Mouse (Mus musculus) embryonic facial prominence, embryonic 12.5 days (tissue): Measurements from ENCODE around the gene Reps2. TPM values are rescaled to one million over a fixed set of nuclear protein-coding genes. Genes with fewer than 3 reads are reported as not detected.

Source experiments
- ATAC-seq: fragments of 200-750 bp; cut with Nextera tagmentation; 2 replicates; pipeline ENCODE4 v1.8.0; 2017; ENCODE audit not compliant: insufficient number of reproducible peaks, insufficient read depth, low FRiP score, low TSS enrichment
- H3K27ac ChIP-seq: fragments of 300-500 bp; sonication (generic); 2 replicates; pipeline ENCODE4 v1.5.1; 2016; ENCODE audit warnings: mild to moderate bottlenecking
- H3K27me3 ChIP-seq: fragments of 300-500 bp; sonication (generic); 2 replicates; pipeline ENCODE4 v1.6.1; 2016; ENCODE audit warnings: mild to moderate bottlenecking, moderate library complexity
- H3K36me3 ChIP-seq: fragments of 300-500 bp; sonication (generic); 2 replicates; pipeline ENCODE4 v1.6.1; 2016; ENCODE audit warnings: mild to moderate bottlenecking
- H3K4me1 ChIP-seq: fragments of 300-500 bp; sonication (generic); 2 replicates; pipeline ENCODE4 v1.6.1; 2016
- H3K4me2 ChIP-seq: fragments of 300-500 bp; sonication (generic); replicated peaks from 2 replicates; pipeline ENCODE4 v1.6.1; 2016; ENCODE audit warnings: mild to moderate bottlenecking, moderate library complexity
- H3K4me3 ChIP-seq: fragments of 300-500 bp; sonication (generic); 2 replicates; pipeline ENCODE4 v1.5.1; 2016; ENCODE audit warnings: mild to moderate bottlenecking
- H3K9ac ChIP-seq: fragments of 300-500 bp; sonication (generic); 2 replicates; pipeline ENCODE4 v1.6.1; 2016; ENCODE audit warnings: mild to moderate bottlenecking, moderate library complexity
- H3K9me3 ChIP-seq: fragments of 300-500 bp; sonication (generic); 2 replicates; pipeline ENCODE4 v1.6.1; 2016; ENCODE audit warnings: mild to moderate bottlenecking, moderate library complexity
- WGBS: fragments of 180-500 bp; shearing (Covaris S2); methylation state at CpG from one replicate; pipeline ENCODE4 v1.1.7; 2016; 5-methylcytosine and 5-hydroxymethylcytosine counted together
- polyA plus RNA-seq: library from polyadenylated mRNA; unstranded; fragments of >200 nt; fragmentation: Nextera tagmentation; extraction: Ambion mirVana; gene quantifications from 2 replicates; pipeline ENCODE4 v1.2.1, GENCODE M21; 2016

Gene Reps2
- polyA plus RNA-seq, 1 experiment from 2014 or later, result 1.4 TPM

DNA sequence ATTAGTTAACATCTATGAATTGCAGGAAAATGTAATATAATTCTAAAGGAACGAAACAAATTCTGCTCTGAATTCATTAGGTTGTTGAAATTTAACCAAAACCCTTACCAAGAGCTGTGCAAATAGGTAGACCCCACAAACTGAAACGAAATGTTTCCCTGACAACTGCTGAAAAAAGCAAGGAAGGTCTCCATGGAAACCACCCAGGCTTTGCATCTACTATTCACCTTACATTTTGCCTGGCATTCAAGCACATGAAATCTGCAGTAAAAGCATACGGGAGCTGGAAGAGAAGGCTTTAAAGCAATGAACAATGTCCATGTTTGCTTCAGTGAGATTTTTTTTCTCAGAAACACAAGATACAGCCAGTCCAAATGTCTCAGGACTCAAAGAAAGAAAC, 59.1 kb downstream of the Reps2 start:
- no peak overlapping the region for H3K27ac ChIP-seq
- ATAC-seq, result no peak
- no peaks in the 10 kb centered on the region for H3K27me3 ChIP-seq
- no peaks in the 10 kb centered on the region for H3K36me3 ChIP-seq
- WGBS, result 66% methylated on average over 3 of the region's 3 CpGs
- H3K9ac ChIP-seq, result no peak overlapping the region
- no peaks in the 10 kb centered on the region for H3K9me3 ChIP-seq
- no peaks in the 10 kb centered on the region for H3K4me1 ChIP-seq
- no peak overlapping the region for H3K4me2 ChIP-seq
- H3K4me3 ChIP-seq, result no peak overlapping the region

DNA sequence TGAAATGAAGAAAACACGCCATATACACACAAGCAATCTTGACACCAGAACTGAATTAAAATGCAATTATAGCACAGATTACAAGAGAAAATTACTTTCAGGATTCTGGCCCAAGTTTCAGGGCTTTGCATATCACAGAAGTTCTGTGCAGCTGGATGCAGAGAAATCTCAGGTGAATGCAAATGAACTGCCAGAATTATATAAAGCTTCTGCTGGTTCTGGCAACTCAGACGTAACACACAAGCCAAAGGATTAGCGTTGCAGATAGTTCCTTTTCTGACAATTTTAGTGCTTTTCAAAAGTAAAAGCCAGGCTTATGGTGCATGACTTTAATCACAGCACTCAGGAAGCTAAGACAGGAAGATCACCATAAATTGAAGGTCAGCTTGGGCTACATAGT, 62.9 kb downstream of the Reps2 start:
- ATAC-seq, result no peak
- Histone ChIP-seq H3K4me2 (no peak overlapping the region), H3K9me3 (no peaks in the 10 kb centered on the region), H3K4me3 (no peak overlapping the region), H3K36me3 (no peaks in the 10 kb centered on the region), H3K4me1 (no peaks in the 10 kb centered on the region), H3K27me3 (no peaks in the 10 kb centered on the region), H3K9ac (no peak overlapping the region), H3K27ac (no peak overlapping the region)
- 67% methylated on average over 3 of the region's 3 CpGs for WGBS

DNA sequence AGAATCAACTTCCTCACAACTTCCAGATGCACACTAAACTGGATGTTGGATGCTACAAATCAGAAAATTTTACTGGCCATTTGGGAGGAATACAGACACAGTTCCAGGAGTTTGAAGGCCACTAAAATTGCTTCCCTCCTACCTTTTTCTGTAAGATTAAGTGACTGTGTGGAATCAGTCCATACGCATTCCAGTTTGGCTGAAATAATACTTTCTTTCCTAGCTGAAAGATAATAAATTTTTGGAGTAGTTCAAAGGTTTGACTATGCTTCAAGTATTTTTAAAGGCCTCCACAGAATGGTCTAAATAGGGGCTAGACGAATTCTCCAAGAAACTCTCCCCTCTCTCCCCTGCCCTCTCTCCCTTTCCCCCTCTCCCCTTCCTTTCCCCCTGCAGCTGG, 75.0 kb downstream of the Reps2 start:
- WGBS, result 70% methylated on average over 2 of the region's 2 CpGs
- H3K27me3 ChIP-seq, result no peaks in the 10 kb centered on the region; the same call in 1 of the 2 replicates

DNA sequence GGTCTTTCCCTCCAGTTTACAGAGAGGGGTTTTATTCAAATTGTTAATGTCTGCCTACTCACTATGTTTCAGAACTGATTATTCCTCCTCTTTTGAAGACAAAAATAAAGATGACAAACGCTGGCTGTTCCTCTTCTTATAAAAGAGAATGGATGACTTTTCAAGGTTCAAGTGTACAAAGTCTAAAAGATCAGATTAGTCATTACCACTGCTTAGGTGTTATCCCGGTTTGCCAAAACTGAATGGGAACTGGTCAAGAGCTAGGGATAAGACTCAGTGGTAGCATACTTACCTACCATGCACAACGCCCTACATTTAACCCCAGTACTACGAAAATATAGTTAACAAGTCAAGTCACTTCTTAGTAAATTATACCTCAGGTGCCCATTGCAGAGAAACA, 77.9 kb downstream of the Reps2 start:
- H3K4me2 ChIP-seq, result no peak overlapping the region
- no peaks in the 10 kb centered on the region for H3K9me3 ChIP-seq
- no peak overlapping the region for H3K9ac ChIP-seq
- H3K4me3 ChIP-seq, result no peak overlapping the region
- H3K4me1 ChIP-seq, result no peaks in the 10 kb centered on the region
- 86% methylated on average over 4 of the region's 4 CpGs for WGBS
- H3K27ac ChIP-seq, result no peak overlapping the region
- no peaks in the 10 kb centered on the region; the same call in 1 of the 2 replicates for H3K27me3 ChIP-seq
- no peaks in the 10 kb centered on the region for H3K36me3 ChIP-seq
- ATAC-seq, result no peak

More for the DNA sequence above, 75.0 kb downstream of the Reps2 start:
- Histone ChIP-seq H3K27ac (no peak overlapping the region), H3K9ac (no peak overlapping the region), H3K4me2 (no peak overlapping the region), H3K4me1 (no peaks in the 10 kb centered on the region), H3K4me3 (no peak overlapping the region), H3K9me3 (no peaks in the 10 kb centered on the region), H3K36me3 (no peaks in the 10 kb centered on the region)
- no peak for ATAC-seq

DNA sequence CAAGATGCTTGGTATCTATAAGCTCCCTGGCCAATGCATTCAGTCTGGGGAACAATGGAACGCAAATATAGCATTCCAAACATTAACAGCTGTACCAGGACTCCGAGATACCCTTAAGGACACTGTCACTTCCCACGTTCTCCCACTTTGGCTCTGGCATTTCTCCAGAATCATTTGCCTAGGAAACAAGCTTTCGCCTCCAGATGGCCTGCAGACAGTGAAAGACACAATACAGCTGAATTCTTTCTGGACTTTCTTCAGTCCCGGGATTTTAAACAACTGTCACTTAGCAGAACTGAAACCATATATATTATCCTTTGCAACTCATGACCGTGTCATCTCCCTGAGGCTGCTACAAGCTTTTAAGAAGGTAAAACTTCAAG, 87.0 kb downstream of the Reps2 start:
- Histone ChIP-seq H3K4me2 (no peak overlapping the region), H3K4me1 (no peaks in the 10 kb centered on the region), H3K4me3 (no peak overlapping the region), H3K9ac (no peak overlapping the region), H3K9me3 (no peaks in the 10 kb centered on the region), H3K27me3 (peaks cover 7% of the 10 kb centered on the region; the same call in 1 of the 2 replicates), H3K27ac (no peak overlapping the region), H3K36me3 (no peaks in the 10 kb centered on the region)
- 70% methylated on average over 6 of the region's 6 CpGs for WGBS
- ATAC-seq, result no peak

DNA sequence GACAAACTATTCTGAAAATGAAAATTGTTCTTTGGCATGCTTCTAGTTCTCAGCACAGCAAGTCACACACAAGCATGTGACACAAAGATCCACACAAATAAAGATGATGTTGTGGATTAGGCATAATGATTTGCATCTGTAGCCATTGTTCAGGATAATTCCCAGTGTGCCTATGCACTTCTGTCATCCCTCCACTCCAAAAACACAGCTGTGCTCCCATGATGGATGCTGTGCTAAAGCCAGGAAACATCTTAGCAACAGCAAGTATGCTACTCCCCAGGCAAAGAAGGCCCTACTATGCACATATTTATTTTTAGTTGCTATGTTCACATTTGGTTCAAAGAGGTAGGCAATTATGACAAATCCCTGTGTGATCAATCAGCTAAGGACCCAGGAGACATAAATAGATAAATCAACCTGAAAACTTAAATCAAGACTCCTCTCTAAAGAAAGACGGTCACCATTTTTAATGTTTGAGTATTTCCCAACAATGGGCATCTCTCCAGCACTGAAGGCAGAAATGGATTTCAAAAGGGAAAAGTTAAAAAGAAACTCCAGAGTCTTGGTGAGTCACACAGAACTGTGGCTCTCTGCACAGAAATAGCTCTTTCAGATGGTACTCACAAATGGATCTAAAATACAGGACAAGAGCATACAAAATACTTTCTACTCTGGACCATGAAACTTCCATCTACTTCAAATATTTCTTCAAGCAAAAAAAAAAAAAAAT, 87.6 kb downstream of the Reps2 start:
- Histone ChIP-seq H3K4me3 (no peak overlapping the region), H3K4me1 (no peaks in the 10 kb centered on the region), H3K36me3 (no peaks in the 10 kb centered on the region), H3K9me3 (no peaks in the 10 kb centered on the region), H3K27me3 (peaks cover 7% of the 10 kb centered on the region; the same call in 1 of the 2 replicates), H3K4me2 (no peak overlapping the region), H3K27ac (no peak overlapping the region), H3K9ac (no peak overlapping the region)
- no peak for ATAC-seq
- WGBS, result 89% methylated on average over 1 of the region's 1 CpGs

DNA sequence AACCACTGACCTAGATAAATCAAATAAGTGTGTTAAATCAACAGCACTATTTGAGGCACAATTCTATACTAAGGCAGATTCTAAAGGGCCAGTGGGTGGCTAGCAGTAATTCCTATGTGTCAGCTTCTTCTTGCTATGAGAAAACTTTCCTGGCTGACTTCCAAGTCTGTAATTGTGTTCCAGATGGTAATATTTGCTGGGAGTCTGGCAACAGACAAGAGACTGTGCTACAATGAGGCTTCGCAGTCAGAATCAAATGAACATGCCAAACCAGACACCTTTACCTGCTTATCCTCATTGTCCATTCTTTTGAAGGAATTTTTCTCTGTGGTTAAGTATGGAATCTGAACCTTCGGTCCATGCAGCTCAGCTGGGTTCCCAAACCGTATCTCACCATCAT, 88.9 kb downstream of the Reps2 start:
- H3K27me3 ChIP-seq, result peaks cover 7% of the 10 kb centered on the region; the same call in 1 of the 2 replicates
- no peaks in the 10 kb centered on the region for H3K4me1 ChIP-seq
- no peak overlapping the region for H3K4me2 ChIP-seq
- no peak overlapping the region for H3K4me3 ChIP-seq
- no peak overlapping the region for H3K9ac ChIP-seq
- 61% methylated on average over 3 of the region's 3 CpGs for WGBS
- H3K9me3 ChIP-seq, result no peaks in the 10 kb centered on the region
- H3K27ac ChIP-seq, result no peak overlapping the region
- H3K36me3 ChIP-seq, result no peaks in the 10 kb centered on the region
- no peak for ATAC-seq

DNA sequence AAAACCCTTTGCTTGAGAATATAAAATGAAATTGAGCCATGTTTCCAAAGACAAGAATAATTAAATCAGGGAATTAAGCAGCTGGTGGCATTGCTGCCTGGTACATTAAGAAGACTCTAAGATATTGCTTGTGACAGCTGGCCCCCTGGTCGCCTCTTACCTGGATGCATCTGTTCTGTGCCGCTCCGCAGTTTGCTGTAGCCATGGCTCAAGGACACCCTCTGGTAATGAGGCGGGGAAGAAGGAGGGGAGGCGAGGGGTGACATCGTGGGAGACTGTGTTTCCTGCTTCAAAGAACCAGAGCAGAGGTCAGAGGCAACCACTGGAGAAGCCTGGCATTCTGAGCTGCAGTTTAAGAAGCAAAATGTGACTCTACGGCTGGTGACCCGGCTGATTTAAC, 91.1 kb downstream of the Reps2 start:
- H3K27me3 ChIP-seq, result 0 out of 2 replicates have a peak, but pooled peaks cover 3% of the 10 kb centered on the region
- no peak overlapping the region for H3K27ac ChIP-seq
- H3K9me3 ChIP-seq, result no peaks in the 10 kb centered on the region
- 45% methylated on average over 8 of the region's 8 CpGs for WGBS
- no peaks in the 10 kb centered on the region for H3K4me1 ChIP-seq
- H3K4me3 ChIP-seq, result no peak overlapping the region
- H3K36me3 ChIP-seq, result no peaks in the 10 kb centered on the region
- no peak overlapping the region for H3K9ac ChIP-seq
- H3K4me2 ChIP-seq, result no peak overlapping the region
- no peak for ATAC-seq

DNA sequence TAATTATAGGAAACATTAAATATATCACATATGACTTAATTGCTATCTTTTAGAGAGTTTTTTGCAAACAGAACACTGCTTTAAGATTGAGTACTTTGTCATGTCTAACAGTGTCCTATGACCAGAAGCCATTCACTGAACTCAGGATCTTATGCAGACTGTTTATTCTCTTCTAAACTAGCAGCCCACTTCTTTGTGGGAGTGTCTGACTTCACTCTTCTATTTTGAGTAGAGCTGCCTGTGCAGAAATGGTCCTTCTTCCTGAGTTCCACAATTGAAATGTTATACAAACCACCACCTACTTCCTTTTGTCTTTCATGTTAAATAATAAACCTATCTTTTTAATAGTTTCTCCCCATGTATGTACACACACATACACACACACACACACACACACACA, 98.4 kb downstream of the Reps2 start:
- Histone ChIP-seq H3K27ac (no peak overlapping the region), H3K4me1 (no peaks in the 10 kb centered on the region), H3K36me3 (no peaks in the 10 kb centered on the region), H3K9ac (no peak overlapping the region), H3K4me3 (no peak overlapping the region), H3K4me2 (no peak overlapping the region), H3K9me3 (no peaks in the 10 kb centered on the region), H3K27me3 (0 out of 2 replicates have a peak, but pooled peaks cover 8% of the 10 kb centered on the region)
- ATAC-seq, result no peak

DNA sequence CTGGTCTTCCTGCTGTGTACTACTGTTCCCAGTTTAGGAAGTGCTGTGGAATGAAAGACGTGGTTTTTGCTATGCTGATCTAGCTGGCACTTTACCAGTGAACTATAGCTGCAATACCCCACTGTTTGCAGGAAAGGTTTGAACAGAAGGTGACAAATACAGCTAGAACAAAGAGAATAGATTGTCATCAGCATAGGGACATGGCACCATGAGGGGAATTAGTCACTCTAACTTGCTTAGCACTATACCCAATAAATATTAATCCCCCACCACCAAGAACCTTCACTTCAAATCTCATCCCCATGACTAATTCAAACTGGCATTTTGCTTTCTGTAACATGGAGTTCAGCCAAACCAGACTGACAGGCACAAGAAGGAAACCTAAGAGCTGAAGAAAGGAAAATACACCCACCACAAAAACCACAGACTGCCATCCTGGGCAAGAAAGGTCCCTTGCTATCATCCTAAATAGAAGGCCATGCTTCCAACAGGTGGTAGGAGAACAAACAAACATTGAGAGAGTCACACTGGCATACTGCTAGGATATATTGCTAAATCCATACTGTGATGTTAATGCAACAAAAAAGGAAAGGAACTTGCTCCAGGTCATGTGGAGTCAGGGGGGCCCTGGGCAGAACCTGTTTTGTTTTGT, 100.7 kb downstream of the Reps2 start:
- Histone ChIP-seq H3K27ac (no peak overlapping the region), H3K9me3 (no peaks in the 10 kb centered on the region), H3K4me2 (no peak overlapping the region), H3K4me3 (no peak overlapping the region), H3K36me3 (no peaks in the 10 kb centered on the region), H3K27me3 (0 out of 2 replicates have a peak, but pooled peaks cover 11% of the 10 kb centered on the region), H3K4me1 (no peaks in the 10 kb centered on the region), H3K9ac (no peak overlapping the region)
- no peak for ATAC-seq
- WGBS, result 48% methylated on average over 1 of the region's 1 CpGs

DNA sequence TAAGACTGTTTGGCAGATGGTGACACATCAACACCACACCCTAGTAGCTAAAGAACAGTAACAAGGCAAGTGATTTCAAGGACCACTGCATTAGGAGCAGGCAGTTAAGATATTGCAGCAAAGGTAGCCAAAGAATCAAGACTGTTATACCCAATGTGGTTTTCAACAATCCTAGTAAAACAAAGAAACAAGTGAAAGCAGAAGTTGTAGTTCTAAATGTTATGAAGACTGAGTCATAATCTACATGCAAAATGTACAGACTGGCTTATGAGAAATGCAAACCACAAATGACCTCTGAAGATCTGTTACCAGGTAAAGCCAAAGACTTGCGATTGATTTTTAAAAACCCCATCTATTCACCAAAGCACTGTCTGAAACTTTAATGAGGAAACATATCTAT, 101.5 kb downstream of the Reps2 start:
- Histone ChIP-seq H3K4me1 (no peaks in the 10 kb centered on the region), H3K36me3 (no peaks in the 10 kb centered on the region), H3K9me3 (no peaks in the 10 kb centered on the region), H3K27ac (no peak overlapping the region), H3K9ac (no peak overlapping the region), H3K27me3 (0 out of 2 replicates have a peak, but pooled peaks cover 11% of the 10 kb centered on the region), H3K4me2 (no peak overlapping the region), H3K4me3 (no peak overlapping the region)
- 89% methylated on average over 1 of the region's 1 CpGs for whole genome bisulfite sequencing
- no peak for ATAC-seq

DNA sequence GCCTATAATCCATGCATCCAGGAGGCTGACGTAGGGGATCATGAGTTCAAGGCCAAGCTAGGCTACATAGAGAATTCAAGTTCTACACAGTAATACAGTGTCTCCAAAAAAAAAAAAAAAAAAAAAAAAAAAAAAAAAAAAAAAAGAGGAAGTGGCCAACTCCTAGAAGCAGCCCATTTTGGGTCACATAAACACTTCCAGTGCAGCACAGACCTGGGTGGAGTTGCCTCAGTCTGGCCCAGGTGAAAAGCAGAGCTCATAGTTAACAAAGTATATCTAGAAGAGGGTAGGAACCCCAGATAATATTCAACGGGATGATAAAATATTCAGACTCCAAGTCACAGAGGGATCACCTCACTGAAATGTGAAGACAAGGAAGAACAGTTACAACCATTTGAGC, 112.4 kb downstream of the Reps2 start:
- Histone ChIP-seq H3K27me3 (no peaks in the 10 kb centered on the region), H3K4me3 (no peak overlapping the region), H3K27ac (no peak overlapping the region), H3K4me1 (no peaks in the 10 kb centered on the region), H3K4me2 (no peak overlapping the region), H3K36me3 (no peaks in the 10 kb centered on the region), H3K9me3 (no peaks in the 10 kb centered on the region), H3K9ac (no peak overlapping the region)
- WGBS, result 96% methylated on average over 2 of the region's 2 CpGs
- ATAC-seq, result no peak
